Mouse (Mus musculus) neutrophil, adult 83 days (primary cell): ENCODE data around the gene Lrrc3c. TPM values are rescaled to one million over a fixed set of nuclear protein-coding genes. Genes with fewer than 3 reads are reported as not detected.

Experiments used
- total RNA-seq, 2 experiments: library from RNA; stranded (reverse); gene quantifications; one replicate each; pipeline ENCODE4 v1.2.4; 2023

The Lrrc3c gene
- total RNA-seq: not detected

DNA sequence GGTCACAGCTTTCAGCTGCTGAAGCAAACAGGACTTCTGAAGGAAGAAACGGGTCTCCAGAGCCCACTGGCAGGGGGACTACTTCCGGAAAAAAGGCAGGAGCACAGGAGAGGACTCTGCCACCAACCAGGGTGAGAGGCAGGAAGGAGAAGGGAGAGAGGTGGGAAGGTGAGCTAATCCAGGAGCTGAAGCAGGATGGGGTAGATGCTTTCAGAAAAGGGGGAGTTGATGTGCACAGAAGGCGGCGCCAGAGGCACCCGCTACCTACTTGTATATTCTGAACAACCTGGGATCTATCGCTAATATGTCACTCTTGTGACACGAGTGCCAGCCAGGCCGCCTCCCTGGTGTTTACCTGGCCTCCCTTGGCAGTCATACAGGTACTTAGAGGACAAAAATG lies at the start of gene Lrrc3c:
TSS of gene Lrrc3c (plus strand) at position 301 of the 400 bp plus-strand sequence.

DNA sequence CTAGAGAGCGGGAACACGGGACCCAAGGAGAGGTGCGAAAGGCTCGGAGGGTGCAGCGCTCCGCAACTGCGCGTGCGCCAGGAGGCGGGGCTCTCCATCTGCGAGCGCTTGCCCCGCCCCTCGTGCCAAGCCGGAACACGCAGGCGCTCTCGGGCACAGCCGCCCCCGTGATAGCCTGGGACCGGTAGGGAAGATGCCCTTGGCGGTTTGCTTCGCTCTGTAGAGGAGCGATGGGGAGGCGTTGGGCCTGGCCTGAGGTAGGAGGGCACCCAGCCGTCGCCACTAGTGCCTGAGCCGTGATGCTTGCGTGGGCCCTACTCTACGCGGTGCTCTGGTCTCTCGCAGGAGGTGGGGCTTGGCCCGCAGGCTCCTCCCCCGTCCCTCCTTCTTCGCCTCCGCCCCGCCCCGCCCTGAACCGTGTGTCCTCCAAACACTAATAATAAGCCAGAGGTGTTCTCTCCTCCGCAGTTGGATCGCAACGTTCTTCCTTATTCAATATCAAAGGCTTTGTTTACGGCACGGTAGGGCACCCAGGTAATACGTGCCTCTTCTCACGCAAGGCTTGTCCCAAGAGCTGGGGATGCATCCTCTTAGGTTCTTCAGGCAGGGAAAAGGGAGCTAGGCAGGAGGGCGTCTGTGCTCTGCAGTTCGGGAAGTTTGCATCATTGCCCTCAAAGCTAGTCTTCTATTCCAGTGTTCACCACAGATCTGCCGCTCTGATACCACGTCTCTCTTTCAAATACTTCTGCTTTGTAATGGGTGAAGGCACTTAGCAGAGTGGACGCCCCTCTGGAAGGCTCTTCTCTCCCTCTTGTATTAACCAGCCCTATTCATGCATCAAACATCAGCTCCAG lies 46.9 kb upstream of the Lrrc3c start, which contains the start of gene Zpbp2:
TSS of gene Zpbp2 (plus strand) at position 123 of the 854 bp plus-strand sequence.

DNA sequence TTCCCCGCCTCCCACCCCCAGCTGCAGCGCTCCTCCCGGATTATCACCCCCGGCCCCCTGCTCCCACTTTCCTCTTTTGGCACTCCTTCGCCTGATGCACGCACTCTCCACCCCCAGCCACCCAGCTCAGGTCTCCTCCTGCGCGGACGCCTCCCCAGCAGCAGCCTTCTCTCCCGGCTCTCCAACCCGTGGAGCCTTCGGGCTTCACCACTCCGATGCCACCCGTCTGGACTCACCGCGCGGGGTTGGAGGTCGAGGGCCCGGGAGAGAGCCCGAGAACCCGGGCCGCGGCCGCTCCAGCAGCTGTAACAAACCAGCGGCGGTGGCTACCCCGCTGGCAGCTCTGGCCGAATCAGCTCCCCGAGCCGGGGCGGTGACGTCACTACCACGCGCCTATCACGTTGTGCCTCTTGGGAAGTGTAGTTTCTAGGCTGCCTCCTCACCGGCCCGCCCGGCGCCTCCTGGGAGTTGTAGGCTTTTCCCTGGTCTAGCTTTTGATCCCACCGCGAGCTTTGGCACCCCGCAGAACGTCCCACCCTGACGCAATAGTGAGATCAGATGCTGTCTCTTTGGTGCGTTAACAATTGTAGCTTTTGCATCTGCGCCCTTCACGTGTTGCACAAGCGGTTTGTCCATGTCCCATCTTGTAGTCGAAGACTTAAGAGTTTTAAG lies 11.1 kb upstream of the Lrrc3c start, which contains the start of gene Ormdl3:
TSS of gene Ormdl3 (minus strand) at position 477 of the 672 bp plus-strand sequence.

DNA sequence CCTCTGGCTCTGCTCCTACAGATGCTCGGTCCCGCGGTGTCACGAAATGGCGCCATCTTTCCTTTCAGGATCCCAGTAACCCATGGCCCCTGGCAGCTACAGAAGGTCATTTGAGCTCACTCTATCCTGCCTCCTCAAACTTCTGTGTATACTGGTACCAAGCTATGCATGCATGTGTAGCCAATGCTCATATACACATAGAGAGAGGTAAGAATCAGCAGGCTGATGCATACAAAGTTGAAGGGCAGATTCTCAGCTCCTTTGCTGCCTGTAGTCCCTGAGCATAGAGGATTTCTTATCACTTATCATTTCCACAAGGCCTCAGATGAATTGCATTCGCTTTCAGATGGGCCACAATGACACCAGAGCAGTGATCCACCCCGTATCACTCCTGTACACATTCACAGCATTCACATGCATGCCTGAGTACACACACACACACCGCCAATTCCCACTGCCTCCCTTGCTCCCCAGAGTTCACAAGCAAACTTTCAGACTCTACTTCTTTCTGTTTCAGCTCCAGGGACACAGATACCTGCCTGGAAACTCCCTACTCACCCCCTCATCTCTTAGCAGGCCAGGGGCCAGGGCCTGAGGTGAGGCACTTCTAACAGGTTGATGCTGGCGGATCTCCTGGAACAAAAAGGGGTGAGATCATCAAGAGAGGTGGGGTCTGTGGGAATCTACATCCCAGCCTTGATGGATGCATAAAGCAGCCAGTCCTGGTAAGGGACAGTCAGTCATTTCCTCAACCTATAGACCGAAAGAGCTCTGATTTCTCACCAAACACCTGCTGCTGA lies 27.7 kb downstream of the Lrrc3c start, which contains the start of the genes Gm12355 and Gsdma3:
TSS of gene Gm12355 (minus strand) at position 51 of the 800 bp plus-strand sequence.
TSS of gene Gsdma3 (plus strand) at position 750 of the 800 bp plus-strand sequence.

DNA sequence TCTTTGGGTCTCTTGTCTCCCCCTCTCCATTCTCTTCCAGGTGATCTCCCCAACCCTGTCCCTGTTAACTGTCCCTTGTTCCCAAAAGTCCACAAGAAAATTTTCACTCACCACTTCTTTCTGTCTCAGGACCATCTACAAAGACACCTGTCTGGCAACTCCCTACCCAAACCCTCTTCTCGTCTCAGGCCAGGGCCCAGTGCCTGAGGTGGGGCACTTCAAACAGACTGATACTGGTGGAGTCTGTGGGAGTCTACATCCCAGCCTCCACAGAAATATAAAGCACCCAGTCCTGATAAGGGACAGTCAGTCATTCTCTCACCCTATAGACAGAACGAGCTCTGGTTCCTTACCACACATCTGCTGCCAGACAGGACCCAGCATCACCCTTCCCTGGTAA lies 48.4 kb downstream of the Lrrc3c start, which contains the start of gene Gsdma2:
TSS of gene Gsdma2 (plus strand) at position 301 of the 400 bp plus-strand sequence.

Other genes with a start within 250 kb of the Lrrc3c start
- not detected for gene Ppp1r1b, start 249.9 kb upstream of the Lrrc3c start, total RNA-seq
- gene Stard3, start 239.9 kb upstream of the Lrrc3c start, total RNA-seq: 10 to 100 TPM; 50.6 to 53.9 TPM
- under 1 TPM in 1 of 2 experiments, not detected in 1; 0.50 TPM for gene Tcap, start 214.5 kb upstream of the Lrrc3c start, total RNA-seq
- gene Pnmt, start 211.8 kb upstream of the Lrrc3c start, total RNA-seq: not detected
- 1 to 10 TPM; 2.3 to 3.6 TPM for gene Pgap3, start 197.8 kb upstream of the Lrrc3c start, total RNA-seq
- gene Erbb2, start 185.8 kb upstream of the Lrrc3c start, total RNA-seq: under 1 TPM in 1 of 2 experiments, not detected in 1; 0.13 TPM
- gene Mien1, start 159.3 kb upstream of the Lrrc3c start, total RNA-seq: 10 to 100 TPM; 36.4 to 39.4 TPM
- not detected for gene Grb7, start 151.9 kb upstream of the Lrrc3c start, total RNA-seq
- 1 to 10 TPM; 3.0 to 3.1 TPM for gene Ikzf3, start 52.3 kb upstream of the Lrrc3c start, total RNA-seq
- under 1 TPM in 1 of 2 experiments, not detected in 1; 0.33 TPM for gene Zpbp2, start 47.2 kb upstream of the Lrrc3c start, total RNA-seq
- 10 to 100 TPM in 1 of 2 experiments, 1 to 10 TPM in 1; 8.6 to 11.0 TPM for gene Ormdl3, start 10.9 kb upstream of the Lrrc3c start, total RNA-seq
- gene Gm12355, start 27.4 kb downstream of the Lrrc3c start, total RNA-seq: 10 to 100 TPM; 19.7 to 20.5 TPM
- under 1 TPM in 1 of 2 experiments, not detected in 1; 0.57 TPM for gene Gsdma3, start 28.1 kb downstream of the Lrrc3c start, total RNA-seq
- gene Gsdma2, start 48.5 kb downstream of the Lrrc3c start, total RNA-seq: not detected
- gene Gsdma, start 66.1 kb downstream of the Lrrc3c start, total RNA-seq: not detected
- 10 to 100 TPM; 46.3 to 52.0 TPM for gene Psmd3, start 84.3 kb downstream of the Lrrc3c start, total RNA-seq
- gene Csf3, start 103.0 kb downstream of the Lrrc3c start, total RNA-seq: under 1 TPM in 1 of 2 experiments, not detected in 1; 0.33 TPM
- 10 to 100 TPM; 39.0 to 54.0 TPM for gene Med24, start 131.1 kb downstream of the Lrrc3c start, total RNA-seq
- gene Thra, start 142.3 kb downstream of the Lrrc3c start, total RNA-seq: 10 to 100 TPM; 24.3 to 28.2 TPM
- 1 to 10 TPM in 1 of 2 experiments, under 1 TPM in 1; 0.68 to 1.1 TPM for gene Nr1d1, start 177.0 kb downstream of the Lrrc3c start, total RNA-seq
- 100 to 1,000 TPM; 193 to 195 TPM for gene Msl1, start 197.2 kb downstream of the Lrrc3c start, total RNA-seq
- 10 to 100 TPM; 50.6 to 51.9 TPM for gene Casc3, start 206.6 kb downstream of the Lrrc3c start, total RNA-seq
- gene Rapgefl1, start 238.5 kb downstream of the Lrrc3c start, total RNA-seq: under 1 TPM; 0.11 to 0.53 TPM